Mouse (Mus musculus) ES-Bruce4 (cell line): ENCODE measurements at regions not wholly inside any gene's neighbourhood (a gene's known extent, or its start where the extent isn't known, plus 50 kb on each side); places are given as distances from the start of the nearest gene placed in this dataset.

Experiments used
- H3K27ac ChIP-seq: 2 replicates; pipeline ENCODE4 v1.5.1; 2012; ENCODE audit warnings: low read length, inconsistent platforms; ENCODE audit not compliant: insufficient read depth
- H3K27me3 ChIP-seq: 2 replicates; pipeline ENCODE4 v1.6.1; 2012; ENCODE audit warnings: mild to moderate bottlenecking, low read length, inconsistent platforms; ENCODE audit not compliant: control insufficient read depth, poor library complexity, insufficient read depth, severe bottlenecking
- H3K36me3 ChIP-seq: 2 replicates; pipeline ENCODE4 v1.6.1; 2012; ENCODE audit warnings: inconsistent platforms, mild to moderate bottlenecking, low read length, moderate library complexity; ENCODE audit not compliant: control insufficient read depth, poor library complexity, insufficient read depth, severe bottlenecking
- H3K4me1 ChIP-seq: one replicate; pipeline ENCODE4 v1.8.1; 2011; ENCODE audit warnings: low read length; ENCODE audit not compliant: control insufficient read depth, insufficient read depth
- H3K4me3 ChIP-seq: 2 replicates; pipeline ENCODE4 v1.5.1; 2011; ENCODE audit warnings: low read depth, mild to moderate bottlenecking, low read length
- H3K9ac ChIP-seq: 2 replicates; pipeline ENCODE4 v1.6.1; 2012; ENCODE audit warnings: low read depth, mild to moderate bottlenecking, inconsistent platforms; ENCODE audit not compliant: poor library complexity, severe bottlenecking
- H3K9me3 ChIP-seq: replicated peaks from 2 replicates; pipeline ENCODE4 v1.6.1; 2012; ENCODE audit warnings: mild to moderate bottlenecking, low read length, inconsistent platforms; ENCODE audit not compliant: control insufficient read depth, poor library complexity, insufficient read depth, severe bottlenecking
- CTCF ChIP-seq: IDR thresholded peaks from one replicate; pipeline ENCODE4 v1.8.1; 2011; ENCODE audit warnings: low read depth, low read length
- EP300 ChIP-seq: IDR thresholded peaks from 2 replicates; pipeline ENCODE4 v1.6.1; 2011; ENCODE audit warnings: low read depth, low read length; ENCODE audit not compliant: insufficient read depth
- POLR2A ChIP-seq: IDR thresholded peaks from one replicate; pipeline ENCODE4 v1.8.1; 2011; ENCODE audit warnings: low read length; ENCODE audit not compliant: insufficient read depth

DNA sequence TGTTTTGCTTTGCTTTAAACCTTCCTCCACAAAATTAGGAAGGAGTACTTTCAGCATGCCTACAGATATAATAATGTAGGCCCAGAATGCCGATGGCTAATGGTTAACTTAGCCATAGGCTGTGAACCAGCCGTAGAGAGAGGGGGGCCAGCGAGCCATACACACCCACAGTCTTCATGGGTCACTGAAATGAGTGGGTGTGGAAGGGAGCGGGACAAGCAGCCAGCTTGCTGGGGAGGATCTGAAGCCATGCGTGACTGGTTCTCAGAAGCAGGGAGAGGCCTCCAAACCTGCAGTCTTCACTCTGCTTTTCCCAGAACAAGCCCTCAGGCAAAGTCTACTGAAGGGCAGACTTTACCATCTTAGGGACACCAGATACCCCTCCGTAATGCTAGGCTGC, 50.8 kb upstream of the Ptpn13 start:
- H3K27me3 ChIP-seq = no peaks in the 10 kb centered on the region
- no peaks in the 10 kb centered on the region for H3K4me1 ChIP-seq
- no peak overlapping the region for H3K27ac ChIP-seq
- TF ChIP-seq POLR2A (no peak), CTCF (no peak), EP300 (no peak)
- no peaks in the 10 kb centered on the region for H3K36me3 ChIP-seq
- H3K9me3 ChIP-seq = no peaks in the 10 kb centered on the region
- no peak overlapping the region for H3K9ac ChIP-seq
- H3K4me3 ChIP-seq = no peak overlapping the region

DNA sequence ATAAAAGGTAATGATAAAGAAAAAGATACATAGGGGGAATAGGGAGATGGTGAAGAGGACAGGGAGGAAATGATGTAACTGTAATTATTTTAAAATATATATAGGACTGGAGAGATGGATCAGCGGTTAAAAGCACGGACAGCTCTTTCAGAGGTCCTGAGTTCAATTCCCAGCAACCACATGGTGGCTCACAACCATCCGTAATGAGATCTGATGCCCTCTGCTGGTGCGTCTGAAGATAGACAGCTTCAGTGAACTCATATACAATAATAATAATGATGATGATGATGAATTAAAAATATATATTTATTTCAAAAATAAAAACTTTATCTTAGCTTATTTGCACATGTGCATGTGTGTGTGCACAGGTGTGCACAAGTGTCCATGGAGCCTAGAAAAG, 51.9 kb upstream of the Ptpn13 start:
- no peak overlapping the region for H3K27ac ChIP-seq
- H3K36me3 ChIP-seq = no peaks in the 10 kb centered on the region
- H3K9me3 ChIP-seq = no peaks in the 10 kb centered on the region
- no peak overlapping the region for H3K4me3 ChIP-seq
- no peak overlapping the region for H3K9ac ChIP-seq
- no peaks in the 10 kb centered on the region for H3K4me1 ChIP-seq
- TF ChIP-seq POLR2A = no peak
- TF ChIP-seq EP300 = no peak
- H3K27me3 ChIP-seq = no peaks in the 10 kb centered on the region

DNA sequence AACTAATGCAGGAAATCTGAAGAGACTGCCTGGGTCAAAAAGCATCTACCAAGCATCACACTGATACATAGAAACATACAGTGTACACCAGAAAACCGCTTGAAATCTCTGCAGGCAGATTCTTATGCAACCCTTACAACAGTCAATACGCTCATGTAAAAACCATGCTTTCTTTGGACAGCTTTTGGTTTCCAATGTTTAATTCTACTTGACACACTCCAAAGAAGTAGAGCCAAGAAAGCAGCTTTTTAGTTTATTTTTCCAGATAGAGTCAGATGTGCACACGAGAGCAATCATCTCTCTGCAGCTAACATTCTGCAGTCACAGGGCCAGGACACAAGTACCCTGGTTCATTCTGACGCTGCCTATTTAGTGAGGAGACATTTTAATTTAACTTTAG, 54.5 kb upstream of the Ptpn13 start:
- TF ChIP-seq POLR2A (no peak), CTCF (no peak), EP300 (no peak)
- Histone ChIP-seq H3K27ac (no peak overlapping the region), H3K36me3 (no peaks in the 10 kb centered on the region), H3K4me3 (no peak overlapping the region), H3K4me1 (peaks cover 2% of the 10 kb centered on the region), H3K9ac (no peak overlapping the region), H3K9me3 (peaks cover under 1% of the 10 kb centered on the region; the same call in 1 of the 2 replicates), H3K27me3 (no peaks in the 10 kb centered on the region)

DNA sequence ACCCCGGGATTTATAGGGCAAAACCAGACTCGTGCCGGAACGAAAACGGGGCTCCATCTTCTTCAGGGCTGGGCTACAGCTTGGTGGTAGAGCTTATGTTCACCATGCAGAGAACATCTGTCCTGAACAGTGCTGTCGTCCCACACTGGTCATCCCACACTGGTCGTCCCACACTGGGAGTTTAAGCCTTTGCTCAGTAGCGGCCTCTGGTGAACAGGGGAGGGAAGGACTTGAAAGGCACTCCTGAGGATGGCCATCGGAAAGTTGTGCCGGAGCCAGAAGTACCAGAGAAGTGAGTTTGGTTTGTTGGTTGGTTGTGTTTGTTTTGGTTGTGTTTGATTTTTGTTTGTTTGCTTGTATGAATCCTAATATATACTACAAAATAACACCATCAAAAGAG, 56.0 kb upstream of the Ptpn13 start:
- Histone ChIP-seq H3K9ac (no peak overlapping the region), H3K27ac (no peak overlapping the region), H3K9me3 (peaks cover 11% of the 10 kb centered on the region; the same call in 1 of the 2 replicates), H3K36me3 (no peaks in the 10 kb centered on the region), H3K27me3 (no peaks in the 10 kb centered on the region), H3K4me3 (no peak overlapping the region), H3K4me1 (peaks cover 2% of the 10 kb centered on the region)
- TF ChIP-seq CTCF (peak; percentile 70), POLR2A (no peak)

DNA sequence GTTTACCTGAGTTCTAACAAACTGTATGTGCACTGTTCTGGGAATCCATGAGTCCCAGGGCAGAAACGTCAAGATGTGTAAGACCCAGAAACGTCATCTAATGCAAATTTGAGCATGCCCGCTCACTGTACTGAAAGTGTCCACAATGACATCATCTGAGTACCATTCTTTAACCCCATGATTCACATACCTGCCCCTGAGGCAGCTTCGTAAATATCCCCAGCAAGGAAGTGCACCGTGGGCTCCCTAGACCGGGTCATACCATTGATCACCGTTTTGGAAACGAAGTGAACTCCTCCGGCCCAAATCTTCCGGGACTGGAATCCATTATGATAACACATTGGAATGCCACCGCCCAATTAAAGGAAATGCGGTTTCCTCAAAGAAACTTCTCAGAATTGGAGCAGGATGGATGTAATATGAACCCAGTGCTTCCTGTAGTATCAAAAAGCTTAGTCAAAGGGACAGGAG, 57.8 kb upstream of the Ptpn13 start:
- Histone ChIP-seq H3K36me3 (no peaks in the 10 kb centered on the region), H3K4me3 (no peak overlapping the region), H3K9me3 (peaks cover 11% of the 10 kb centered on the region; the same call in 1 of the 2 replicates), H3K9ac (no peak overlapping the region), H3K27ac (no peak overlapping the region), H3K4me1 (peaks cover 2% of the 10 kb centered on the region), H3K27me3 (no peaks in the 10 kb centered on the region)
- TF ChIP-seq EP300 = no peak
- no peak for TF ChIP-seq POLR2A
- TF ChIP-seq CTCF = no peak

DNA sequence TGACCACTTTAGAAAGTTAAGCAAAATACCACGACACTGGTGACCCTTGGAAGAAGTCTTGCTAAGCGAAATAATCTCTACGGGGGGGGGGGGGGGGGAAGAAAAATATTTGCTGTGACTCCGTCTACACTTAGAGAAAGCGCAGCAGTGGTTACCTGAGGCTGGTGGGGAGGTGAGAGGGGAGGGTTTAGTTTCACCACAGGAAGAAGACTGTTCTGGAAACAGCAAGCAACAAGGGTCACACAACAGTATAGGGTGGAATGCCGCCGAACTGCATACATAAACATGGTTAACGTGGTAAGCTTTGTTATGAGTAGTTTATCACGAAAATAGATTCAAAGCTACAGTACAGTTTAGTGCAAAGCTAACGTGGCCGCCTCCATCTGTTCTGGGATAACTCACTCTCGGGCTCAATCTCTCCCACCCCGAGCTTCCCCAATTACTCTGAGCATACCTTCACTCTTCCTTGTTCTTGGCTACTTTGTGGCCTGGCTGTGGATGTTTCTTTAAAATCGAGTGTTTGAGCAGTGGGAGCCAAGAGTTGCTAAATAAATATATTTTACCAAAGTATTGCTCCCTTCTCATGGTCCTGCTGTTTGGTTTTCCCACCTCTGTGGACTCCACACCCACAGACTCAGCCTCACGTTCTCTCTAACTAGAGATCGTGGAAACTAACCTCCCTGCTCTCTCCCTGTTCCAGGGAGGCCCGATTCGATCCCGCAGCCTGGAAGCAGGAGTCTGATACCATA, 59.1 kb upstream of the Ptpn13 start:
- Histone ChIP-seq H3K4me1 (peaks cover 2% of the 10 kb centered on the region), H3K36me3 (no peaks in the 10 kb centered on the region), H3K27me3 (no peaks in the 10 kb centered on the region), H3K9me3 (peaks cover 11% of the 10 kb centered on the region; the same call in 1 of the 2 replicates), H3K4me3 (no peak overlapping the region), H3K27ac (no peak overlapping the region), H3K9ac (no peak overlapping the region)
- TF ChIP-seq EP300 (no peak), POLR2A (no peak), CTCF (no peak)
